Mouse (Mus musculus) ES-Bruce4 (cell line): ENCODE data around the gene Deup1. TPM values are rescaled to one million over a fixed set of nuclear protein-coding genes. Genes with fewer than 3 reads are reported as not detected.
"Not testable (repeated sequence)": the region's sequence is repeated elsewhere in the genome, so short reads cannot be mapped to it uniquely, and the experiment has no call there.

Experiments
- H3K27ac ChIP-seq: 2 replicates; pipeline ENCODE4 v1.5.1; 2012; ENCODE audit warnings: low read length, inconsistent platforms; ENCODE audit not compliant: insufficient read depth
- H3K27me3 ChIP-seq: 2 replicates; pipeline ENCODE4 v1.6.1; 2012; ENCODE audit warnings: mild to moderate bottlenecking, low read length, inconsistent platforms; ENCODE audit not compliant: control insufficient read depth, poor library complexity, insufficient read depth, severe bottlenecking
- H3K36me3 ChIP-seq: 2 replicates; pipeline ENCODE4 v1.6.1; 2012; ENCODE audit warnings: inconsistent platforms, mild to moderate bottlenecking, low read length, moderate library complexity; ENCODE audit not compliant: control insufficient read depth, poor library complexity, insufficient read depth, severe bottlenecking
- H3K4me1 ChIP-seq: one replicate; pipeline ENCODE4 v1.8.1; 2011; ENCODE audit warnings: low read length; ENCODE audit not compliant: control insufficient read depth, insufficient read depth
- H3K4me3 ChIP-seq: 2 replicates; pipeline ENCODE4 v1.5.1; 2011; ENCODE audit warnings: low read depth, mild to moderate bottlenecking, low read length
- H3K9ac ChIP-seq: 2 replicates; pipeline ENCODE4 v1.6.1; 2012; ENCODE audit warnings: low read depth, mild to moderate bottlenecking, inconsistent platforms; ENCODE audit not compliant: poor library complexity, severe bottlenecking
- H3K9me3 ChIP-seq: replicated peaks from 2 replicates; pipeline ENCODE4 v1.6.1; 2012; ENCODE audit warnings: mild to moderate bottlenecking, low read length, inconsistent platforms; ENCODE audit not compliant: control insufficient read depth, poor library complexity, insufficient read depth, severe bottlenecking
- CTCF ChIP-seq: IDR thresholded peaks from one replicate; pipeline ENCODE4 v1.8.1; 2011; ENCODE audit warnings: low read depth, low read length
- EP300 ChIP-seq: IDR thresholded peaks from 2 replicates; pipeline ENCODE4 v1.6.1; 2011; ENCODE audit warnings: low read depth, low read length; ENCODE audit not compliant: insufficient read depth
- POLR2A ChIP-seq: IDR thresholded peaks from one replicate; pipeline ENCODE4 v1.8.1; 2011; ENCODE audit warnings: low read length; ENCODE audit not compliant: insufficient read depth
- polyA plus RNA-seq: library from polyadenylated mRNA; stranded (reverse); fragments of >200 nt; gene quantifications from 2 replicates; pipeline ENCODE4 v1.2.4, GENCODE M21; 2011; ENCODE audit warnings: low read depth; ENCODE audit not compliant: missing spikeins, insufficient read depth, insufficient read length

The Deup1 gene
- polyA plus RNA-seq, 1 experiment: not detected

GRCm38 (mm10) chr9:15562353-15562752 lies 65.4 kb downstream of the Deup1 start:
- Histone ChIP-seq H3K27ac (no peak overlapping the region), H3K4me3 (no peak overlapping the region), H3K36me3 (no peaks in the 10 kb centered on the region), H3K27me3 (no peaks in the 10 kb centered on the region), H3K4me1 (no peaks in the 10 kb centered on the region), H3K9ac (no peak overlapping the region), H3K9me3 (no peaks in the 10 kb centered on the region)
- TF ChIP-seq POLR2A (no peak), CTCF (no peak), EP300 (no peak)

DNA sequence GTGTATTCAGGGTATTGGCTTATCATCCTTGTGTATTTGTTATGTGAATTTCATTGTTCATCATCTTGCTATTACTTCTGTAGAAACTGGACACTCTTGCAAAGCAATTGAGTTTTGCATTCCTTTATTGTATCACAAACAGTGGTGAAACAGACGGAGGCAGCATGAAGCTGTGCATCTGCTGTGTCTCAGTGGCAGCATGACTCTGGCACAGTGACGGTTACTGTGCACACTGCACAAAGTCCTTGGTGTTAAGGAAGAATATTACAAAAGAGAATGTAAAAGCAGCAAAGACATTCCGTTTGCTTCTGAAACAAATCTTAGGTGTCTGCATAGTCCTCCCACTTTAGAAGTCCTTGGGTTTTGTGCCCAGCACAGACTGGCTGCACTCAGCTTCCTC lies 67.3 kb downstream of the Deup1 start:
- Histone ChIP-seq H3K27me3 (no peaks in the 10 kb centered on the region), H3K36me3 (no peaks in the 10 kb centered on the region), H3K27ac (no peak overlapping the region), H3K4me3 (no peak overlapping the region), H3K9ac (no peak overlapping the region), H3K9me3 (no peaks in the 10 kb centered on the region), H3K4me1 (no peaks in the 10 kb centered on the region)
- TF ChIP-seq EP300 (no peak), CTCF (no peak), POLR2A (no peak)

DNA sequence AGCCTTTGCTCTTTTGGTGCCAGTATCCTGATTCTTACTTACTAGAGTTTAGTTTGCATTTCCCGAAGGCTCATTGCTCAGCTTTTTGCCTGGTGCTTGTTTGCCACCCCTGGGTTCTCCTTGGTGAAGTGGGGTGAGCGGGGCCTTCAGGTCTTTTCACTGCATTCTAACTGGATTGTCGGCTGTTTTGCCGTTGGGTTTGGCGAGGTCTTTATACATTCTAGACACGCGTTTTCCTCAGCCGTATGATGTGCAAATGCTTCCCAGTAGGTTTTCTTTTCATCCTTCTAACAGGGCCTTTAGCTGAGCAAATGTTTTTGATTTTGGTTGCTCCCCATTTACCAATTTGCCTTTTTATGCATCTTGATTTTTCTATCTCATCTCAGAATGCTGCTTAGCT lies 74.4 kb downstream of the Deup1 start:
- H3K4me1 ChIP-seq: no peaks in the 10 kb centered on the region
- H3K4me3 ChIP-seq: no peak overlapping the region

GRCm38 (mm10) chr9:15551933-15552851 lies 75.5 kb downstream of the Deup1 start:
- Histone ChIP-seq H3K36me3 (no peaks in the 10 kb centered on the region), H3K4me3 (no peak overlapping the region), H3K4me1 (no peaks in the 10 kb centered on the region), H3K9me3 (peaks cover 3% of the 10 kb centered on the region; the same call in 1 of the 2 replicates), H3K27ac (no peak overlapping the region), H3K27me3 (no peaks in the 10 kb centered on the region), H3K9ac (no peak overlapping the region)
- TF ChIP-seq POLR2A (no peak), CTCF (no peak), EP300 (no peak)

More for the DNA sequence above, 74.4 kb downstream of the Deup1 start:
- H3K27me3 ChIP-seq: no peaks in the 10 kb centered on the region
- peaks cover 3% of the 10 kb centered on the region; the same call in 1 of the 2 replicates for H3K9me3 ChIP-seq
- H3K9ac ChIP-seq: no peak overlapping the region
- TF ChIP-seq CTCF (no peak), POLR2A (no peak), EP300 (no peak)
- H3K27ac ChIP-seq: no peak overlapping the region
- H3K36me3 ChIP-seq: no peaks in the 10 kb centered on the region

DNA sequence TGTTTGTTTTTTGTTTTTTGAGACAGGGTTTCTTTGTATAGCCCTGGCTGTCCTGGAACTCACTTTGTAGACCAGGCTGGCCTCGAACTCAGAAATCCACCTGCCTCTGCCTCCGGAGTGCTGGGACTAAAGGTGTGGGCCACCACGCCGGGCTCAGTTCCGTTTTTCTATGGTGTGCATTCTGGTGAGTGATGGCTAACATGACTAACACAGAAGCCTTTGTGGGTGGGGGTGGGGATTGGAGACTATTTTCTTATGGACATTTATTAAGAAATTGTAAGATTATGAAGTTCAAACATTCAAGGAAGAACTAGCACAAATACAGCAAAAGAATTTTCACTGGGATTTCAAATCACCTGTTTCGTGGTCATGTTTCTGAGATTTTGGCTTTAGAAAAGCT lies 76.7 kb downstream of the Deup1 start:
- H3K4me1 ChIP-seq, H3K36me3 ChIP-seq, H3K27ac ChIP-seq, H3K27me3 ChIP-seq, H3K9me3 ChIP-seq, H3K4me3 ChIP-seq, H3K9ac ChIP-seq: not testable (repeated sequence)

GRCm38 (mm10) chr9:15550461-15550961 lies 77.2 kb downstream of the Deup1 start:
- Histone ChIP-seq H3K36me3 (no peaks in the 10 kb centered on the region), H3K27ac (no peak overlapping the region), H3K9me3 (peaks cover 3% of the 10 kb centered on the region; the same call in 1 of the 2 replicates), H3K4me3 (no peak overlapping the region), H3K27me3 (no peaks in the 10 kb centered on the region), H3K4me1 (peaks cover 1% of the 10 kb centered on the region), H3K9ac (no peak overlapping the region)
- no peak for TF ChIP-seq CTCF
- TF ChIP-seq POLR2A: no peak
- TF ChIP-seq EP300: no peak
